Mouse (Mus musculus): ENCODE measurements around the gene Nr2c1.

Nr2c1 gene

GRCm38 (mm10) chr10:94147756-94148531 lies at the start of gene Nr2c1:
Gene Nr2c1, plus strand, starts transcription at chr10:94148023.
- DNase-seq (ENCODE audit: low spot score in 2 of 2) = peak; percentile 79

- no peak for DNase-seq (ENCODE audit: low spot score in 2 of 2)
Measured at GRCm38 (mm10) chr10:94098100-94098499, 49.7 kb upstream of the Nr2c1 start.

GRCm38 (mm10) chr10:94105498-94105897 lies 42.3 kb upstream of the Nr2c1 start:
- no peak for DNase-seq (ENCODE audit: low spot score in 2 of 2)

GRCm38 (mm10) chr10:94107168-94107567 lies 40.7 kb upstream of the Nr2c1 start:
- DNase-seq (ENCODE audit: low spot score in 2 of 2) = no peak

GRCm38 (mm10) chr10:94107607-94108006 lies 40.2 kb upstream of the Nr2c1 start:
- no peak for DNase-seq (ENCODE audit: low spot score in 2 of 2)

- DNase-seq (ENCODE audit: low spot score in 2 of 2) = no peak
Measured at GRCm38 (mm10) chr10:94108791-94109190, 39.0 kb upstream of the Nr2c1 start.

- DNase-seq (ENCODE audit: low spot score in 2 of 2) = no peak
Measured at GRCm38 (mm10) chr10:94110834-94111754, 36.7 kb upstream of the Nr2c1 start.

GRCm38 (mm10) chr10:94112207-94112606 lies 35.6 kb upstream of the Nr2c1 start:
- DNase-seq (ENCODE audit: low spot score in 2 of 2) = no peak

GRCm38 (mm10) chr10:94115893-94116599 lies 31.8 kb upstream of the Nr2c1 start:
- peak; percentile 69 to 78 for DNase-seq (ENCODE audit: low spot score in 2 of 2)

GRCm38 (mm10) chr10:94116781-94117340 lies 31.0 kb upstream of the Nr2c1 start:
- no peak for DNase-seq (ENCODE audit: low spot score in 2 of 2)

- DNase-seq (ENCODE audit: low spot score in 2 of 2) = no peak
Measured at GRCm38 (mm10) chr10:94117916-94118315, 29.9 kb upstream of the Nr2c1 start.

GRCm38 (mm10) chr10:94118993-94119392 lies 28.8 kb upstream of the Nr2c1 start:
- no peak for DNase-seq (ENCODE audit: low spot score in 2 of 2)

- DNase-seq (ENCODE audit: low spot score in 2 of 2) = no peak
Measured at GRCm38 (mm10) chr10:94120676-94121075, 27.1 kb upstream of the Nr2c1 start.

- DNase-seq (ENCODE audit: low spot score in 2 of 2) = peak; percentile 20 to 33
Measured at GRCm38 (mm10) chr10:94122595-94122994, 25.2 kb upstream of the Nr2c1 start.

- DNase-seq (ENCODE audit: low spot score in 2 of 2) = no peak
Measured at GRCm38 (mm10) chr10:94123581-94123980, 24.2 kb upstream of the Nr2c1 start.

GRCm38 (mm10) chr10:94124376-94124775 lies 23.4 kb upstream of the Nr2c1 start:
- DNase-seq (ENCODE audit: low spot score in 2 of 2) = no peak

GRCm38 (mm10) chr10:94129680-94130119 lies 18.1 kb upstream of the Nr2c1 start:
- DNase-seq (ENCODE audit: low spot score in 2 of 2) = no peak

GRCm38 (mm10) chr10:94133081-94133480 lies 14.7 kb upstream of the Nr2c1 start:
- DNase-seq (ENCODE audit: low spot score in 2 of 2) = no peak

- DNase-seq (ENCODE audit: low spot score in 2 of 2) = no peak
Measured at GRCm38 (mm10) chr10:94133674-94134073, 14.1 kb upstream of the Nr2c1 start.

GRCm38 (mm10) chr10:94134535-94135390 lies 13.1 kb upstream of the Nr2c1 start:
- no peak for DNase-seq (ENCODE audit: low spot score in 2 of 2)

Data from spleen, postnatal 36 days (tissue).